Mouse (Mus musculus) intestine, embryonic 16.5 days (tissue): ENCODE results near the gene Zfp341. TPM values are rescaled to one million over a fixed set of nuclear protein-coding genes. Genes with fewer than 3 reads are reported as not detected.

ENCODE experiments used
- ATAC-seq: fragments of 200-750 bp; cut with Nextera tagmentation; 2 replicates; pipeline ENCODE4 v1.8.0; 2017; ENCODE audit warnings: moderate TSS enrichment, moderate library complexity
- H3K27ac ChIP-seq: fragments of 300-500 bp; sonication (generic); 2 replicates; pipeline ENCODE4 v1.5.1; 2014; ENCODE audit warnings: mild to moderate bottlenecking, low read length
- H3K27me3 ChIP-seq: fragments of 300-500 bp; sonication (generic); replicated peaks from 2 replicates; pipeline ENCODE4 v1.6.1; 2014; ENCODE audit warnings: low read length, control low read depth, mixed read lengths; ENCODE audit not compliant: control insufficient read depth, insufficient read depth
- H3K36me3 ChIP-seq: fragments of 300-500 bp; sonication (generic); 2 replicates; pipeline ENCODE4 v1.6.1; 2014; ENCODE audit warnings: low read length, control low read depth; ENCODE audit not compliant: control insufficient read depth, insufficient read depth
- H3K4me1 ChIP-seq: fragments of 300-500 bp; sonication (generic); 2 replicates; pipeline ENCODE4 v1.6.1; 2014; ENCODE audit warnings: low read length, control low read depth, mixed read lengths; ENCODE audit not compliant: control insufficient read depth, insufficient read depth
- H3K4me2 ChIP-seq: fragments of 300-500 bp; sonication (generic); 2 replicates; pipeline ENCODE4 v1.6.1; 2014; ENCODE audit warnings: low read depth, low read length, control low read depth
- H3K4me3 ChIP-seq: fragments of 300-500 bp; sonication (generic); 2 replicates; pipeline ENCODE4 v1.5.1; 2014; ENCODE audit warnings: mild to moderate bottlenecking, low read length
- H3K9ac ChIP-seq: fragments of 300-500 bp; sonication (generic); 2 replicates; pipeline ENCODE4 v1.6.1; 2014; ENCODE audit warnings: low read depth, low read length
- H3K9me3 ChIP-seq: fragments of 300-500 bp; sonication (generic); 2 replicates; pipeline ENCODE4 v1.6.1; 2016; ENCODE audit warnings: low read length, control low read depth; ENCODE audit not compliant: control insufficient read depth
- WGBS: fragments of 180-500 bp; shearing (Covaris S2); extraction: QIAGEN DNeasy Blood & Tissue Kit; methylation state at CpG from one replicate; pipeline ENCODE4 v1.1.7; 2014; 5-methylcytosine and 5-hydroxymethylcytosine counted together
- polyA plus RNA-seq: library from polyadenylated mRNA; unstranded; fragments of >200 nt; fragmentation: Nextera tagmentation; extraction: Ambion mirVana; gene quantifications from 2 replicates; pipeline ENCODE4 v1.2.1, GENCODE M21; 2015

Zfp341 gene
- polyA plus RNA-seq, 1 experiment from 2014 or later: 0.55 TPM

DNA sequence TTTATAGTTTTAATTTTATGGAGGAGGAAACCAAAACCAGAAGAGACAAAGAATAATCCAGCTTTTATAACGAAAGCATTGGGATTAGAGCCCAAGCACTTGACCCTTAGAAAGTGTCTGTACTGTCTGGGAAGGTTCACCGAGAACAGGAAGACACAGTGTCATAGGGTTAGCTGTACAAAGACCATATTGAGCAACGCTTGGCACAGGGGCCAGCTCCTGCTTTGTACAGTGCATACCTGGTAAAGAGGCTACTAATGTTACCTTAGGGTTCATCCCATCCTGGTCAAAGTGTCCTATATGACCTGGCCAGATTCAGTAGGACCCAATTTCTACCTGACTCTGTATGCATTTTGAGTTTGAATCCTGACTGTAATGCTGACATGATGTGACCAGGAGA is 11.8 kb upstream of the Zfp341 start:
- no peak overlapping the region for H3K4me3 ChIP-seq
- 66% methylated on average over 3 of the region's 3 CpGs for WGBS
- peaks cover 3% of the 10 kb centered on the region; the same call in 1 of the 2 replicates for H3K4me1 ChIP-seq
- H3K4me2 ChIP-seq: no peak overlapping the region
- no peaks in the 10 kb centered on the region for H3K36me3 ChIP-seq
- no peak overlapping the region for H3K9ac ChIP-seq
- no peaks in the 10 kb centered on the region for H3K9me3 ChIP-seq
- no peak overlapping the region for H3K27ac ChIP-seq
- no peak for ATAC-seq
- H3K27me3 ChIP-seq: no peaks in the 10 kb centered on the region

DNA sequence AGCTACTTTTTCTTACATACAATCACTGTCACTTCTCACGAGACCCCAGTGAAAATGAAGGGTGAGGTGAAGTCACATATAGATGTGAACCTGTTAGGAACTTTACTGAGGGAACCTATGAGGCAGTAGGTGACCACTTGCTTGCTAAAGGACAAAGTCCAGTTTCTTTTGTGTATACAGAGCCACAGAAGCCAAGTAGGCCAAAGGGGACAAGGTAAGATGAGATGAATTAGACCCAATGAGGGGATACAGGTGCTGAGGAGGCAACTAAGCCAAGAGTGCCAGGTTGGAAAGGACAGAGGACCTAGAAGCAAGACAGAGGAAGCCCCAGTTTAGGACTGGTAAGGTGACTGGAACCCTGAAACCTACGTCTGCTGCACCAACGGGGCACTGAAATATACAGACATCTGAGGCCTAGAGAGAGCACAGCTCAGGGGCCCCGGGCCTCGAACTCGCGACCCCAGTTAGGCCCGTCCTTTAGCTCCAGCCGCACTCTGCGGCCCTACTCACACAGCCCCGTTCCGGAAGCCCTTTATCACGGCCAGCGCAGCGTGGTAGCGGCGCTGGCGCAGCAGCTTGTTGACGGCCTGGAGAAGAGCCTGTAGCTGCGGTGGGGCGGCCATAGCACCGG is 10.0 kb upstream of the Zfp341 start:
- WGBS: 12% methylated on average over 22 of the region's 22 CpGs
- Histone ChIP-seq H3K4me1 (peaks cover 3% of the 10 kb centered on the region; the same call in 1 of the 2 replicates), H3K36me3 (no peaks in the 10 kb centered on the region), H3K4me3 (peak overlapping the region; percentile 69), H3K27me3 (no peaks in the 10 kb centered on the region), H3K9me3 (no peaks in the 10 kb centered on the region), H3K27ac (peak overlapping the region; percentile 70), H3K9ac (peak overlapping the region; percentile 86), H3K4me2 (peak overlapping the region; percentile 71)
- peak; percentile 15 for ATAC-seq

DNA sequence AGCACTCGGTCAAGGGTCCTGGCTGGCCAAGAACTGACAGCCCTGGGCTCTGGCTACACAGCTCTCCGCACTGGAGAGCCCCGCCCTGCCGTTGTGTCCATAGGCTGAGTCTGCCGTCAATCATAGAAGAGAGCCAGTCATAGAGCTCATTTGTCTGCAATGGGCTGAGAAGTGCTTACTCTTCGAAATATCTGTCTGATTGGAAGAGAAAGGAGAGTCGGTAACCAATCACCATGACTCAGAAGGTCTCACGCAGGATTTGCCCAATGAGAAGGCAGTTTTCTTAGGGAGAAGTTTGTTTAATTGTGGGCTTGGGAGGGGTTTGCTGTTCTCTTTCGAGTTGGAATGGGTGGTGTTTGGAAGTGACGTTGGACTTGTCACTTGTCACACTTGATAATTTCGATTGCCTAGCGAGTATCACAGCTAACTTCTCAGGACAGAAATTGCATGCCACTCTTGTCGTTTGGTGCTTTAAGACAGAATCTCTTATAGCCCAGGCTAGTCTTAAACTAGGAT is 9.4 kb upstream of the Zfp341 start, which contains the start of gene Pxmp4:
Gene Pxmp4 (minus strand): TSS at position 71 of the 516 bp plus-strand sequence.
- peak; percentile 100 for ATAC-seq
- Histone ChIP-seq H3K9ac (peak within 1 kb of the TSS; percentile 86), H3K4me1 (peaks cover 3% of the 10 kb centered on the region; the same call in 1 of the 2 replicates), H3K4me3 (peak within 1 kb of the TSS; percentile 69), H3K9me3 (no peaks in the 10 kb centered on the region), H3K4me2 (peak within 1 kb of the TSS; percentile 76), H3K27ac (peak within 1 kb of the TSS; percentile 70), H3K27me3 (no peaks in the 10 kb centered on the region), H3K36me3 (no peaks in the 10 kb centered on the region)
- WGBS: under 1% methylated on average over 13 of the region's 13 CpGs

DNA sequence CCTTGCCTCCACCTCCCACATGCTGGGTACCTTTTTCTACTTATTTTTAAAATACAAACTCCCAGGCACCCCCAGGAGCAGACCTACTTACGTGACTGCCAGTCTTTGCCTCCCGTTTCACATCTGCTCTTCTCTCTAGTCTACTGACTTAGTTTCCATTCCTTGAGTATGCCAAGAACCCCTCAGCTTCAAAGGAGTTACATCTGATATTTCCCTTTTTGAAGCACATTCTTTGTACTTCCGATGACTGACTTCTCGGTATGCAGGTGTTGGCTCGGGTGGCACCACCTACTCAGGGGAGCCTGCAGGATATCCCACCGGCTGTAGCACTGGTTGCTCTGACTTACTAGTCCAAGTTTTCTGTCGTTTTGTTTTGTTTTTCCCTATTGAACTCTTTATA is 8.9 kb upstream of the Zfp341 start:
- H3K4me1 ChIP-seq: peaks cover 3% of the 10 kb centered on the region; the same call in 1 of the 2 replicates
- no peaks in the 10 kb centered on the region for H3K36me3 ChIP-seq
- H3K27me3 ChIP-seq: no peaks in the 10 kb centered on the region
- H3K4me2 ChIP-seq: peak overlapping the region; percentile 76
- peak overlapping the region; percentile 42; the same call in 1 of the 2 replicates for H3K27ac ChIP-seq
- peak; percentile 9 for ATAC-seq
- peak overlapping the region; percentile 69 for H3K4me3 ChIP-seq
- H3K9me3 ChIP-seq: no peaks in the 10 kb centered on the region
- H3K9ac ChIP-seq: peak overlapping the region; percentile 56
- 35% methylated on average over 7 of the region's 7 CpGs for WGBS

DNA sequence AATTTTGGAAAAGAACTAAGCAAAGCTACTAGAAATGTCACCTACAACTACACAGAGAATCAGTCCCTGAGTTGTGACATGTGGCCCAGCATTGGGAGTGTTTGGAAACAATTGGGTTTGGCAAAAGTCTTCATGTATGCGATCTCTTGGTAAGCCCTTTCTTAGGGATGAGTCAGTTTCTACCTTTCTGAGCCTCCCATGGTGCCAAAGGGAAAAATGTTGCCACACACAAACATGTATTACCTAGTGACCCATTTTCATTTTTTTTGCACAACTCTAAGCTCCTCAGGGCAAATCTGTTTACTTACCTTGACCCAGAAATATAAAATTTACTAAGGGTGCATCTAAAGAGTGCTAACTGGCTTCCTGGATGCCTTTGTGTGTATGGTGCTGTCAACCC is 6.1 kb upstream of the Zfp341 start:
- H3K36me3 ChIP-seq: no peaks in the 10 kb centered on the region
- 73% methylated on average over 1 of the region's 1 CpGs for WGBS

DNA sequence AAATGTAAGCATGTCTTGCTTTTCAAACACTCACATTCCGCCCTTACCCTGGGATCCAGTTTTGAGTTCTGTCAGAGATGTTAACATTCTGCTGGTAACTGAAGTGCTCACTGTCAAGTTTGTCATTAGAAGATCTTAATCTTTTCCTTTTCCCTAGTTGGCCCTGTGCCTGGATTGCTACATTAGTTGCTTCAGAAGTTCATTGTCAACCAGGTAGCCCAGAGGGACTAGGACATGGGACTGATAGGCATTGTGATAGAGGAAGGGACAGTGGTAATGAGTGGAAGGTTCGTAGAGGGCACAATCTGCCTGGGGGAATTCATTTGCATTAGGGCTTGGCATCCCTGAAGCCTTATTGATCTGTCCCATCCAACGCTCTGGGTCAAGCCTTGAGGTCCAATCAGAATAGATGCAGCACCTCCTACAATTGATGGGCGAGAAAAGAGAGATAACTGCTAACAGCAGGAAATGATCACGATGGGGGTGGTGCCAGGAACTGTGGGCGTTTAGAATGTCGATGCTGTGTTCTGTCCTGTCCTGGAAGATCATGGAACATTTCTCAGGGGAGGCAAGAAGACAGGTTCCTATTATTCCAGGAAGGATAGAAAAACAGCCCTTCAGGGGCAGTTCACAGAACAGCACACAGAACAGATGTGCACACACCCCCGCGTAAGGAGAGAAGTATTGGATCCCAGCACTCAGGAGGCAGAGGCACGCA is 3.9 kb upstream of the Zfp341 start:
- H3K4me1 ChIP-seq: peaks cover 8% of the 10 kb centered on the region

More for the DNA sequence above, 6.1 kb upstream of the Zfp341 start:
- no peak overlapping the region for H3K27ac ChIP-seq
- no peaks in the 10 kb centered on the region for H3K9me3 ChIP-seq
- H3K4me2 ChIP-seq: no peak overlapping the region
- peaks cover 3% of the 10 kb centered on the region; the same call in 1 of the 2 replicates for H3K4me1 ChIP-seq
- no peak for ATAC-seq
- H3K27me3 ChIP-seq: no peaks in the 10 kb centered on the region
- no peak overlapping the region for H3K9ac ChIP-seq
- no peak overlapping the region for H3K4me3 ChIP-seq

DNA sequence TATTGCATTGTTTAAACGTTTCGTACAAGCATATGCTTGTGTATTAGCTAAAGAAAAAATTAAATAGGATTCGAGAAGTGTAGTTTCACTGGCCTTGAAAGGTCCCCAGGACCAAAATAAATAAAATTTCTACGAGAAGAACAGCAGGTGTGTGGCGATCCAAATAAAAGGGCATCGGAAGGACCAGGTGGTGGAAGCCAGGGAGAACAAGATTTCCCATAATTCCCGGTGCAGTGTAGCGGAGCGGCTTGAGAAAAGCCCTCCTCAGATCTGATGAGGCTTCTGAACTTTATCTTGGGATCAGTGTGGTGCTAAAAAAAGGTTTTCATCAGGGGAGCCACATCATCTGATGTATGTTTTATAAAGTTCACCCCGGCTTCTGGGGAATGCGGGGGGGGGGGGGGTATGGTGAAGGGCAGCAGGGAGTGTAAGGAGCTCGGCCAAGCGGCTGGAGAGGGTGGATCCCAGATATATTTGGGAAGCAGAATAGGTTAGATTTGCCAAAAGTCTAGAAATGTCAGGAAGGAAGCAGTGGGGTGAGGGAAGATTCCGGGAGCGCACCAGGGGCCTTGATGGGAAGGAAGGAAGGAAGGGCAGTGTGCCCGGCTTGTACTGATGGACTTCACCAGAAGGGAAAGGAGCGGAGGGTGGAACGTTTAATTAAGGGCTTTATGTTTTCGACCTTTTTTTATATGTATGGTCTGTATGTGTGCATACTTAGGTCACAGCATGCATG is 1.9 kb downstream of the Zfp341 start:
- Histone ChIP-seq H3K4me3 (no peak overlapping the region), H3K36me3 (no peaks in the 10 kb centered on the region), H3K4me1 (peaks cover 17% of the 10 kb centered on the region), H3K9me3 (no peaks in the 10 kb centered on the region), H3K9ac (no peak overlapping the region), H3K27ac (no peak overlapping the region), H3K27me3 (no peaks in the 10 kb centered on the region), H3K4me2 (peak overlapping the region; percentile 10; the same call in 1 of the 2 replicates)
- WGBS: 66% methylated on average over 19 of the region's 19 CpGs
- no peak for ATAC-seq

More for the DNA sequence above, 3.9 kb upstream of the Zfp341 start:
- no peak for ATAC-seq
- 67% methylated on average over 10 of the region's 10 CpGs for WGBS
- no peak overlapping the region for H3K4me3 ChIP-seq
- no peaks in the 10 kb centered on the region for H3K9me3 ChIP-seq
- no peak overlapping the region for H3K9ac ChIP-seq
- no peak overlapping the region for H3K4me2 ChIP-seq
- no peaks in the 10 kb centered on the region for H3K36me3 ChIP-seq
- H3K27me3 ChIP-seq: no peaks in the 10 kb centered on the region
- H3K27ac ChIP-seq: no peak overlapping the region

DNA sequence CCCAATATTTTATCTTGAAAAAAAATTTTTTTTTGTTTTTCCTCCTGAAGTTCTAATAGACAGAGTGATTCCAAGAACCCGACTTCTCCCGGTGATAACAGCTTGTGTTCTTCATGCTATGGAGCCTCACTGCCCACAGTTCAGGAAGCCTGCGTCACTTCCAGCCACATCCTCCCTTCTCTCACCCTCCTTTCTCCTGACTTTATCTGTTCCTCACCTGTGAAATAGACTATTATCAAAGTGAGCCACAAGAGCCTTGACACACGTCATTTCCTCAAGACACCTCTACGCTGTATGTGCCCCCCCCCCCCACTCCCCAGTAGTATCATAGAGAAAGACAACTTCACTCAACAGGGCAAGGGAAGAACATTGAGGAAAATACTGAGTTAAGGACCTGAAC is 2.6 kb downstream of the Zfp341 start:
- no peaks in the 10 kb centered on the region for H3K9me3 ChIP-seq
- no peak overlapping the region for H3K27ac ChIP-seq
- no peak overlapping the region for H3K4me2 ChIP-seq
- no peaks in the 10 kb centered on the region for H3K27me3 ChIP-seq
- no peak overlapping the region for H3K9ac ChIP-seq
- no peak overlapping the region for H3K4me3 ChIP-seq
- 85% methylated on average over 5 of the region's 5 CpGs for WGBS
- no peak for ATAC-seq
- H3K4me1 ChIP-seq: peaks cover 17% of the 10 kb centered on the region
- no peaks in the 10 kb centered on the region for H3K36me3 ChIP-seq

DNA sequence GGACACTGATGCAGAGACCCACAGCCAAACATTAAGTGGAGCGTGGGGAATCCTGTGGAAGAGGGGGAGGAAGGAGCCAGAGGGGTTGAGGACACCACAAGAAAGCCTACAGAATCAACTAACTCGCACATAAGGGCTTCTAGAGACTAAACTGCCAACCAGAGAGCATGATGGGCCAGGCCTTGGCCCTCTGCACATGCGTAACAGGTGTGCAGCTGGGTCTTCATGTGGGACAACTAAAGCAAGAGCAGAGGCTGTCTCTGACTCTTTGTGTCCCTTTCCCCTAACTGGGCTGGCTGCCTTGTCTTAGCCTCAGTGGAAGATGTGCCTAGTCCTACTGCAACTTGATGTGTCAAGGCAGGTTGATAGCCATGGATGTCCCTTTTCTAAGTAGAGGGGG is 4.0 kb downstream of the Zfp341 start:
- Histone ChIP-seq H3K27ac (no peak overlapping the region), H3K36me3 (no peaks in the 10 kb centered on the region), H3K9me3 (no peaks in the 10 kb centered on the region), H3K9ac (no peak overlapping the region), H3K4me1 (peaks cover 17% of the 10 kb centered on the region), H3K4me2 (no peak overlapping the region), H3K27me3 (no peaks in the 10 kb centered on the region), H3K4me3 (no peak overlapping the region)
- WGBS: 88% methylated on average over 3 of the region's 3 CpGs
- ATAC-seq: no peak
